Mouse (Mus musculus) right cerebral cortex, postnatal 14 days (tissue): ENCODE data around the gene Prg4.

Experiments
- DNase-seq: peaks from one replicate; pipeline ENCODE4 v3.0.0; 2022

The Prg4 gene

DNA sequence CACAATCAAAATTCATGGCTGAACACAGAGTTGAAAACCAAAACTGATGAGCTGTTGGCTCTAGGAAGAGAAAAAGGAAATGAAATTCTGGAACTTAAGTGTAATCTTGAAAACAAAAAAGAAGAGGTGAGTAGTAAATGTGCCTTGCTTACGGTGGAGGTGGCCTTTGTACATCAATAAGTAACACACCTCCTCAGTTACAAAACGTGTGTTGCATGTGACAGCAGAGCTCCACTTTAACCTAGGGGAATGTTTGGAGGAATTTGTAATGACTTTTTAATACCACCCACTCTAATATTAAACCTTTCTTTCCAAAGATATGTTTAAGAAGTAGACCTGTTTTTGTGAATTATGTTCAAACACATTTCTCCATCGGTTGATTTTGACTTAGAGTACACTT is 62.1 kb downstream of the Prg4 start:
- DNase-seq, result no peak
